Mouse (Mus musculus): Measurements from ENCODE around the gene Hspa12b. TPM values are rescaled to one million over a fixed set of nuclear protein-coding genes. Genes with fewer than 3 reads are reported as not detected.

The Hspa12b gene
- polyA plus RNA-seq, 1 experiment from 2014 or later, result 25.0 TPM

DNA sequence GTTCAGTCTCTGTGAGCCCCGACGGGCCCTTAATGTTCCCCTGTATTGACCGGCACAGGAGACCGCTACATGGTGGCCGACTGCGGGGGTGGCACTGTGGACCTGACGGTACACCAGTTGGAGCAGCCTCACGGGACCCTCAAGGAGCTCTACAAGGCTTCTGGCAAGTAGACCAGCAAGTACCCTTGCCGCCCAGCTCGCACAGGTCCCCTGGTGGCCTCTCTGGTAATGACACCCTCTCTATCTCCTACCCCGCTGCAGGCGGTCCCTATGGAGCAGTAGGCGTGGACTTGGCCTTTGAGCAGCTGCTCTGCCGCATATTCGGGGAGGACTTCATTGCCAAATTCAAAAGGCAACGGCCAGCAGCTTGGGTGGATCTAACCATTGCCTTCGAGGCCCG is 15.5 kb downstream of the Hspa12b start:
- no peak overlapping the region for H3K27ac ChIP-seq (ENCODE audit: low read length)
- peak; percentile 76; the same call in 1 of the 2 replicates for ATAC-seq (ENCODE audit: insufficient read depth, low FRiP score)
- H3K9me3 ChIP-seq (replicated peaks; ENCODE audit: control insufficient read depth, low read length), result no peaks in the 10 kb centered on the region
- no peaks in the 10 kb centered on the region for H3K27me3 ChIP-seq (ENCODE audit: control insufficient read depth, insufficient read depth, low read length)
- H3K4me1 ChIP-seq (ENCODE audit: control insufficient read depth, insufficient read depth, low read length), result peaks cover 5% of the 10 kb centered on the region; the same call in 1 of the 2 replicates
- H3K9ac ChIP-seq (ENCODE audit: low read length), result 0 out of 2 replicates have a peak overlapping the region, but pooled peaks have one; percentile 0
- 26% methylated on average over 18 of the region's 18 CpGs for WGBS
- H3K4me3 ChIP-seq (replicated peaks; ENCODE audit: low read length), result no peak overlapping the region
- H3K36me3 ChIP-seq (ENCODE audit: control insufficient read depth, insufficient read depth, low read length), result peaks cover 15% of the 10 kb centered on the region
- H3K4me2 ChIP-seq (ENCODE audit: low read depth, low read length), result peak overlapping the region; percentile 36; the same call in 1 of the 2 replicates

DNA sequence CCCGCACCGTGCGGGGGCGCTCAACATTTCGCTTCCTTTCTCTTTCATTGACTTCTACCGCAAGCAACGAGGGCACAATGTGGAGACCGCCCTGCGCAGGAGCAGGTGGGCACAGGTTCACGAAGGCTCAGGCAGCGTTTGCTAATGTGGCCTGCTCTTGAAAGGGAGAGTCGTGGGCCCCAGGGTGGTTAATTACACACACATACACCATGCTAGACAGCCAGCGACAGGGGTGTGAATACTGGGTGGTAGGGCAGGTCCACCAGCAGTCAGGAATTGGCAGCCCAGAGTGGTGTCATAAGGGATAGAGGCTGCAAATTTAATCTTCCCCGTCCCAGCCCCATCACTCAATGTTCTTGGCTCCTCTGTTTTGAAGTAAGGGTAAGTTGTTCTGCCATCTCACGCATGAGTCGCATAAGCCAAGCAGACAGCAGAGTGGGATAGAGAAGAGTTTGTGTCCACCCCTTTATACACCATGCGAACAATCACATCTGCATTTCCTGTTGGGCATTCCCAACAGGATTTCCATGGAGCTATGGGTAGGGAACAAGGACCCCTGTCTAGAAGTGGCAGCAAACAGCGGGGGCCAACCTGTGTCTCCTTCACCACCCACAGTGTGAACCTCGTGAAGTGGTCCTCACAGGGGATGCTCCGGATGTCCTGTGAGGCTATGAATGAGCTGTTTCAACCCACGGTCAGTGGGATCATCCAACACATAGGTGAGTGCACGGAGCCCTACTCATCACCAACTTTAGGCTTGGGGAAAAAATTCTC is 16.1 kb downstream of the Hspa12b start:
- H3K27ac ChIP-seq (ENCODE audit: low read length), result no peak overlapping the region
- no peak for ATAC-seq (ENCODE audit: insufficient read depth, low FRiP score)
- no peaks in the 10 kb centered on the region for H3K9me3 ChIP-seq (replicated peaks; ENCODE audit: control insufficient read depth, low read length)
- no peaks in the 10 kb centered on the region for H3K27me3 ChIP-seq (ENCODE audit: control insufficient read depth, insufficient read depth, low read length)
- no peak overlapping the region for H3K4me3 ChIP-seq (replicated peaks; ENCODE audit: low read length)
- peaks cover 19% of the 10 kb centered on the region for H3K36me3 ChIP-seq (ENCODE audit: control insufficient read depth, insufficient read depth, low read length)
- no peak overlapping the region for H3K9ac ChIP-seq (ENCODE audit: low read length)
- peaks cover 5% of the 10 kb centered on the region; the same call in 1 of the 2 replicates for H3K4me1 ChIP-seq (ENCODE audit: control insufficient read depth, insufficient read depth, low read length)
- WGBS, result 68% methylated on average over 22 of the region's 22 CpGs
- H3K4me2 ChIP-seq (ENCODE audit: low read depth, low read length), result peak overlapping the region; percentile 36; the same call in 1 of the 2 replicates

DNA sequence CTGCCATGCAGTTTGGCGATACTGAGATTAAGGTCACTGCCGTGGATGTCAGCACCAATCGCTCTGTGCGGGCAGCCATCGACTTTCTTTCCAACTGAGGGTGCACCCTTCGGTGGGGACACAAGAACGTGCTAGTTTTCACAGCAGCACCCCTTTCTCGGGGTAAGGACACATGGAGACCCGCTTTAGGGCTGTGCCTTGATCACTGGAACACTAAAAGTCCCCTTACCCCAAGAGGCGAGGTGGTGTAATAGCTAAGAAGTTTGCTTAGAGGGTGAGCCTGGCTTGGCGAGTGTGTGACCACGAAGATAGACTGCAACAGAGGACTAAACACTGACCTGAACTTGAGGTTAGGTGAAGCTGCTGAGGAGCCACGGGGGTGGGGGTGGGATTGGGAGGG is 18.0 kb downstream of the Hspa12b start:
- H3K27ac ChIP-seq (ENCODE audit: low read length), result no peak overlapping the region
- ATAC-seq (ENCODE audit: insufficient read depth, low FRiP score), result no peak
- H3K4me1 ChIP-seq (ENCODE audit: control insufficient read depth, insufficient read depth, low read length), result peaks cover 5% of the 10 kb centered on the region; the same call in 1 of the 2 replicates
- 57% methylated on average over 13 of the region's 13 CpGs for WGBS
- H3K9ac ChIP-seq (ENCODE audit: low read length), result no peak overlapping the region
- H3K4me2 ChIP-seq (ENCODE audit: low read depth, low read length), result no peak overlapping the region
- no peak overlapping the region for H3K4me3 ChIP-seq (replicated peaks; ENCODE audit: low read length)
- H3K9me3 ChIP-seq (replicated peaks; ENCODE audit: control insufficient read depth, low read length), result no peaks in the 10 kb centered on the region
- H3K36me3 ChIP-seq (ENCODE audit: control insufficient read depth, insufficient read depth, low read length), result peaks cover 25% of the 10 kb centered on the region
- no peaks in the 10 kb centered on the region for H3K27me3 ChIP-seq (ENCODE audit: control insufficient read depth, insufficient read depth, low read length)

DNA sequence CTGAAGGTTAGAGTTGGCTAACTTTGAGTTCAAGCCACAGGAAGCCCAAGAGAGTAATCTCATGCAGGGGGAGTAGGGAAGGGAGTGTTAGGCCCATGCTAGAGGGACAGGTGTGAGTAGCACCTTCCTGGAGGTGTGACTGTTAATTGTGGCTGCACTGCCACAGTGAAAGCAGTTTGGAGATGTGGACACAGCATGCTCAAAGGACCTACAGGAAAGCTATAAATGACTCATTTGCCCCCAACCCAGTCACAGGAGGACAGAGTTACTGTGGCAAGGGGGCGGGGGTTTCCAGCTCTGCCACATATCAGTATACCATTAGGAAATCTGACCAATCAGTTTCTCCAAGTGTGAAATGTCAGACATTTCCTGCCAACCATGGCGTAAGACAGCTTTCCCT is 18.5 kb downstream of the Hspa12b start:
- WGBS, result 77% methylated on average over 2 of the region's 2 CpGs
- peaks cover 5% of the 10 kb centered on the region; the same call in 1 of the 2 replicates for H3K4me1 ChIP-seq (ENCODE audit: control insufficient read depth, insufficient read depth, low read length)
- no peak overlapping the region for H3K9ac ChIP-seq (ENCODE audit: low read length)
- H3K9me3 ChIP-seq (replicated peaks; ENCODE audit: control insufficient read depth, low read length), result no peaks in the 10 kb centered on the region
- peaks cover 25% of the 10 kb centered on the region for H3K36me3 ChIP-seq (ENCODE audit: control insufficient read depth, insufficient read depth, low read length)
- H3K27ac ChIP-seq (ENCODE audit: low read length), result no peak overlapping the region
- no peak overlapping the region for H3K4me2 ChIP-seq (ENCODE audit: low read depth, low read length)
- no peak for ATAC-seq (ENCODE audit: insufficient read depth, low FRiP score)
- H3K4me3 ChIP-seq (replicated peaks; ENCODE audit: low read length), result no peak overlapping the region
- no peaks in the 10 kb centered on the region for H3K27me3 ChIP-seq (ENCODE audit: control insufficient read depth, insufficient read depth, low read length)

DNA sequence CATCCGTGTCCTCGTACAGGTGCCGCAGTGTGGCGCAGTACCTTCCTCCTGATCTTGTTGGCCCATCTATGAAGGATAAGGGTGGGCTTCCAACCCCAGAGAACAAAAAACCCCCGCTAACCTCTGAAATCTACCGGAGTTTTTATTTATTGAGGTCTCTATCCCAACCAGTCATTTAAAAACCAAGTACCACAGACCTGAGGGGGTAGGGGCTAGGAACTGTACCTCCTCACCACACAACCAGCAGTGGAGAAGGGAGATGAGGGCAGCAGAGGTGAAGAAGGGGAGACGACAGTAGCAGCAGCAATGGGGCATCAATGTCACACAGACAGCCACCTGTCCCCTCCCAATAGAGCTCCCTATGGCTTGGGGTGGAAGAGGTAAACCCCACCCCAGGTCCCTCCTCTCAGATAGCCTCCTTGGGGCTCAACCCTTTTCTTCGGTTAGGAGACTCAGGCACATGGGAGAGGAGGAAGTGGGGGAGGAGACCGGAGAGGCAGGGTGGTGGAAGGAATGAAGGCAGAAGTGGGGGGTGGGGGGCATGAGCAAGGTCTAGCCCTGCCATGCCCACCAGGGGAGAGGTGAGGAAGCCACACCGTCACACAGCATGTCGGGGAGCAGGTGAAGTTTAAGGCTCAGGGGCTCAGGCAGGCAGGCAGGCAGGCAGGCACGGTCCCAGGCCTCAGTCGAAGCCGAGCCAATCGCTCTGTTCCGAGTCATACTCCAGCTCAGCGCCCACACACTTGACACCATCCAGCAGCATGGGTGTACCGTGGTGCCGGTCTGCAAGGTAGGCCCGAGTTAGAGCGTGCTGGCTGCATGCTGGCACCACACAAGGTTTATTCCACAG is 19.3 kb downstream of the Hspa12b start:
- H3K4me2 ChIP-seq (ENCODE audit: low read depth, low read length), result no peak overlapping the region
- H3K9ac ChIP-seq (ENCODE audit: low read length), result no peak overlapping the region
- no peaks in the 10 kb centered on the region for H3K9me3 ChIP-seq (replicated peaks; ENCODE audit: control insufficient read depth, low read length)
- no peak overlapping the region for H3K27ac ChIP-seq (ENCODE audit: low read length)
- no peak for ATAC-seq (ENCODE audit: insufficient read depth, low FRiP score)
- no peak overlapping the region for H3K4me3 ChIP-seq (replicated peaks; ENCODE audit: low read length)
- 80% methylated on average over 21 of the region's 21 CpGs for WGBS
- H3K27me3 ChIP-seq (ENCODE audit: control insufficient read depth, insufficient read depth, low read length), result no peaks in the 10 kb centered on the region
- peaks cover 25% of the 10 kb centered on the region for H3K36me3 ChIP-seq (ENCODE audit: control insufficient read depth, insufficient read depth, low read length)
- peaks cover 3% of the 10 kb centered on the region; the same call in 1 of the 2 replicates for H3K4me1 ChIP-seq (ENCODE audit: control insufficient read depth, insufficient read depth, low read length)

DNA sequence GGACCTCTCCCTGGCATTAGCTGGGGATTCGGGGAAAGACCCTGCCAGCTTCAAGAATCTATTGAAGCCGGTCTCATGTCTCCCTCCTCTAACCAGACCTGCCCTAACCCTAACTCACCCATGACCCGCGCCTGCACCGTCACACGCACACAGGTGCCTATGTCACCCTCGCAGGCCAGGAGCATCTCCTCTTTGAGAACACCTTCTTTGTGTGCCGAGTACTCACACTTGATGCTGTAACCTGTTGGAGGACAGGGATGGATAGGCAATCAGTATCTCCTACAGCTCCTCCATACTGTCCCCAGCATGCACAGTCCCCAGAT is 19.9 kb downstream of the Hspa12b start:
- no peak for ATAC-seq (ENCODE audit: insufficient read depth, low FRiP score)

DNA sequence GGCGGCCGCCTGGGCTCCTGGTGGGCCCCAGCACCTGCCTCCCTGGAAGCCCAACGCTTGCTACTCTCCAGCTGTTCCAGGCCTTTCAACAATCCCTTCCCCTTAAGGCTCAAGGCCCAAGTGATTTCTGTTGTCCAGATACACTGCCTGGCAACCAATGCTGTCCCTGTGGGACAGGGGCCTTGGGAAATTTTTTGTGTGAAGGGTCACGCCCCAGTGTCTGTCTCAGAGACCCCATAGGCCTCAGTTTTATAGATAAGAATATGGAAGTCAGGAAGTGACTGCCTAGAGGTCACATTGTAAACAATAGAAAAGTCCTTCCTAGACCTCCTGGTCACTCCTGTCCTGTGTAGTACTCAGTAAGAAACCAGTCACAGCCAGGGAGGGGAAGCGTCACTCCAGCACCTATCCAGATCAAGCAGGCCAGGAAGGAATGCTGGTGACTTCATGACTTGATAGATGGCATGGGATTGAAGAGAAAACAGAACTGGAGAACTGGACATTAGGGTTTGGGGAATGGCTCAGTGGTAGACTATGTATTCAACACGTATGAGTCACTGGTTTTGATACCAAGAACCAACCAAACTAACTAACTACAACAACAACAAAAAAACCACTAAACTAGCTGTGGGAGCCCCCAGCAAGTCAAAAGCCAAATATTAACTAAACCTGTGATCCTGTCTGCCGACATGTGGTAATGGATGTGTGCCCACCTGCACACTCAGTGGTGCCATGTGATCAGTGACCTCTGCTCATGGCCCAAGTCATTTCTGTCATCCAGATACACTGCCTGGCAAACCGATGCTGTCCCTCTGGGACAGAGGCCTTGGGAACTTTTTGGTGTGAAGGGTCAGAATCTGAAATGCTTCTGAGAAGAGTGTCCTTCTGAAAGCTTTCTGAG is 21.5 kb downstream of the Hspa12b start:
- H3K4me2 ChIP-seq (ENCODE audit: low read depth, low read length), result no peak overlapping the region
- H3K9me3 ChIP-seq (replicated peaks; ENCODE audit: control insufficient read depth, low read length), result no peaks in the 10 kb centered on the region
- H3K4me1 ChIP-seq (ENCODE audit: control insufficient read depth, insufficient read depth, low read length), result no peaks in the 10 kb centered on the region
- ATAC-seq (ENCODE audit: insufficient read depth, low FRiP score), result no peak
- no peak overlapping the region for H3K27ac ChIP-seq (ENCODE audit: low read length)
- H3K9ac ChIP-seq (ENCODE audit: low read length), result no peak overlapping the region
- H3K27me3 ChIP-seq (ENCODE audit: control insufficient read depth, insufficient read depth, low read length), result no peaks in the 10 kb centered on the region
- H3K36me3 ChIP-seq (ENCODE audit: control insufficient read depth, insufficient read depth, low read length), result peaks cover 25% of the 10 kb centered on the region
- no peak overlapping the region for H3K4me3 ChIP-seq (replicated peaks; ENCODE audit: low read length)
- WGBS, result 79% methylated on average over 8 of the region's 8 CpGs

More for the DNA sequence above, 19.9 kb downstream of the Hspa12b start:
- H3K4me2 ChIP-seq (ENCODE audit: low read depth, low read length), result no peak overlapping the region
- H3K4me1 ChIP-seq (ENCODE audit: control insufficient read depth, insufficient read depth, low read length), result peaks cover 3% of the 10 kb centered on the region; the same call in 1 of the 2 replicates
- no peak overlapping the region for H3K9ac ChIP-seq (ENCODE audit: low read length)
- WGBS, result 92% methylated on average over 8 of the region's 8 CpGs
- no peak overlapping the region for H3K4me3 ChIP-seq (replicated peaks; ENCODE audit: low read length)
- H3K27me3 ChIP-seq (ENCODE audit: control insufficient read depth, insufficient read depth, low read length), result no peaks in the 10 kb centered on the region
- H3K27ac ChIP-seq (ENCODE audit: low read length), result no peak overlapping the region
- peaks cover 25% of the 10 kb centered on the region for H3K36me3 ChIP-seq (ENCODE audit: control insufficient read depth, insufficient read depth, low read length)
- H3K9me3 ChIP-seq (replicated peaks; ENCODE audit: control insufficient read depth, low read length), result no peaks in the 10 kb centered on the region

DNA sequence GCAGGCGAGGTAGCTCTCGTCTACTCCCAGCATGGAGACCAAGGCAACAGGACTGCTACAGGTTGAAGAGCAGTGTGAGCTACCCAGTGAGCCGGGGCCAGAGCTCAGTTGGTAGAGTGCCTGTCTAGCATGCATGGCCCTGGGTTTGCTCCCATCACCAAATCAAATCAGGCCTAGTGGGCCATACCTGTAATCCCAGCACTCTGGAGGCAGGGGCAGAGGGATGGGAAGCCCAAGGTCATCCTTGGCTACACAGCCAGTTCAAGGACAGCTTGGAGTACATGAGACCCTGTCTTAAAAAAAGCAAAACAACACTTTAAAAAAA is 22.1 kb downstream of the Hspa12b start:
- H3K4me3 ChIP-seq (replicated peaks; ENCODE audit: low read length), result no peak overlapping the region
- no peak overlapping the region for H3K4me2 ChIP-seq (ENCODE audit: low read depth, low read length)
- 92% methylated on average over 3 of the region's 3 CpGs for WGBS
- no peak overlapping the region for H3K27ac ChIP-seq (ENCODE audit: low read length)
- no peak for ATAC-seq (ENCODE audit: insufficient read depth, low FRiP score)
- no peaks in the 10 kb centered on the region for H3K27me3 ChIP-seq (ENCODE audit: control insufficient read depth, insufficient read depth, low read length)
- H3K4me1 ChIP-seq (ENCODE audit: control insufficient read depth, insufficient read depth, low read length), result no peaks in the 10 kb centered on the region
- no peak overlapping the region for H3K9ac ChIP-seq (ENCODE audit: low read length)
- H3K9me3 ChIP-seq (replicated peaks; ENCODE audit: control insufficient read depth, low read length), result no peaks in the 10 kb centered on the region
- peaks cover 24% of the 10 kb centered on the region for H3K36me3 ChIP-seq (ENCODE audit: control insufficient read depth, insufficient read depth, low read length)
